Mouse (Mus musculus) mature B cell (primary cell): ENCODE data around the gene Notch1.

ENCODE experiments used
- in situ Hi-C: fragments of 300-500 bp; cut with MboI; formaldehyde crosslinking; loops from 2 replicates; pipeline ENCODE4 v1.14.3; 2019

The Notch1 gene

GRCm38 (mm10) chr2:26447451-26447850 is 69.0 kb downstream of the Notch1 start:
- in situ Hi-C loops: loop anchor here (25.0 kb wide), 1 partner anchor 465 kb away; the partner anchor contains the start of genes Med22, Rpl7a, Surf1 and Surf2

GRCm38 (mm10) chr2:26446671-26447070 is 69.8 kb downstream of the Notch1 start:
- in situ Hi-C loops: loop anchor here (25.0 kb wide), 1 partner anchor 466 kb away; the partner anchor contains the start of genes Med22, Rpl7a, Surf1 and Surf2

- in situ Hi-C loops: loop anchor here (25.0 kb wide), 1 partner anchor 466 kb away; the partner anchor contains the start of genes Med22, Rpl7a, Surf1 and Surf2
Measured at GRCm38 (mm10) chr2:26445666-26446445, 70.6 kb downstream of the Notch1 start.

- in situ Hi-C loops: loop anchor here (25.0 kb wide), 1 partner anchor 467 kb away; the partner anchor contains the start of genes Med22, Rpl7a, Surf1 and Surf2
Measured at GRCm38 (mm10) chr2:26444946-26445665, 71.4 kb downstream of the Notch1 start, which contains the start of gene Sec16a. Gene Sec16a, minus strand, starts transcription at chr2:26445216.

- in situ Hi-C loops: loop anchor here (25.0 kb wide), 1 partner anchor 468 kb away; the partner anchor contains the start of genes Med22, Rpl7a, Surf1 and Surf2
Measured at GRCm38 (mm10) chr2:26444368-26444767, 72.1 kb downstream of the Notch1 start.

- in situ Hi-C loops: loop anchor here (25.0 kb wide), 1 partner anchor 468 kb away; the partner anchor contains the start of genes Med22, Rpl7a, Surf1 and Surf2
Measured at GRCm38 (mm10) chr2:26443876-26444275, 72.6 kb downstream of the Notch1 start.

GRCm38 (mm10) chr2:26442843-26443242 is 73.6 kb downstream of the Notch1 start:
- in situ Hi-C loops: loop anchor here (25.0 kb wide), 1 partner anchor 469 kb away; the partner anchor contains the start of genes Med22, Rpl7a, Surf1 and Surf2

- in situ Hi-C loops: loop anchor here (25.0 kb wide), 1 partner anchor 471 kb away; the partner anchor contains the start of genes Med22, Rpl7a, Surf1 and Surf2
Measured at GRCm38 (mm10) chr2:26441688-26442087, 74.8 kb downstream of the Notch1 start.

- in situ Hi-C loops: loop anchor here (25.0 kb wide), 1 partner anchor 471 kb away; the partner anchor contains the start of genes Med22, Rpl7a, Surf1 and Surf2
Measured at GRCm38 (mm10) chr2:26441261-26441660, 75.2 kb downstream of the Notch1 start.

- in situ Hi-C loops: loop anchor here (25.0 kb wide), 1 partner anchor 473 kb away; the partner anchor contains the start of genes Med22, Rpl7a, Surf1 and Surf2
Measured at GRCm38 (mm10) chr2:26439671-26440070, 76.8 kb downstream of the Notch1 start.

- in situ Hi-C loops: loop anchor here (25.0 kb wide), 1 partner anchor 474 kb away; the partner anchor contains the start of genes Med22, Rpl7a, Surf1 and Surf2
Measured at GRCm38 (mm10) chr2:26438373-26438772, 78.1 kb downstream of the Notch1 start.

GRCm38 (mm10) chr2:26437221-26437620 is 79.2 kb downstream of the Notch1 start:
- in situ Hi-C loops: loop anchor here (25.0 kb wide), 1 partner anchor 475 kb away; the partner anchor contains the start of genes Med22, Rpl7a, Surf1 and Surf2

- in situ Hi-C loops: loop anchor here (25.0 kb wide), 1 partner anchor 477 kb away; the partner anchor contains the start of genes Med22, Rpl7a, Surf1 and Surf2
Measured at GRCm38 (mm10) chr2:26434791-26435572, 81.5 kb downstream of the Notch1 start.

GRCm38 (mm10) chr2:26429851-26430250 is 86.6 kb downstream of the Notch1 start:
- in situ Hi-C loops: loop anchor here (25.0 kb wide), 1 partner anchor 482 kb away; the partner anchor contains the start of genes Med22, Rpl7a, Surf1 and Surf2

- in situ Hi-C loops: no loop called here
Measured at GRCm38 (mm10) chr2:26424541-26424940, 91.9 kb downstream of the Notch1 start.

- in situ Hi-C loops: no loop called here
Measured at GRCm38 (mm10) chr2:26423086-26423485, 93.4 kb downstream of the Notch1 start.

- in situ Hi-C loops: no loop called here
Measured at GRCm38 (mm10) chr2:26421969-26422368, 94.5 kb downstream of the Notch1 start.

- in situ Hi-C loops: no loop called here
Measured at GRCm38 (mm10) chr2:26418120-26418519, 98.3 kb downstream of the Notch1 start.

- in situ Hi-C loops: no loop called here
Measured at GRCm38 (mm10) chr2:26417066-26417465, 99.4 kb downstream of the Notch1 start.

- in situ Hi-C loops: no loop called here
Measured at GRCm38 (mm10) chr2:26410931-26411411, 105.5 kb downstream of the Notch1 start.
